Mouse (Mus musculus) stomach, embryonic 15.5 days (tissue): ENCODE data around the gene Taok3. TPM values are rescaled to one million over a fixed set of nuclear protein-coding genes. Genes with fewer than 3 reads are reported as not detected.

Experiments
- ATAC-seq: fragments of 200-750 bp; cut with Nextera tagmentation; 2 replicates; pipeline ENCODE4 v1.8.0; 2017; ENCODE audit warnings: low read depth, moderate number of reproducible peaks, moderate TSS enrichment; ENCODE audit not compliant: insufficient read depth, low FRiP score
- H3K27ac ChIP-seq: fragments of 300-500 bp; sonication (generic); 2 replicates; pipeline ENCODE4 v1.5.1; 2015; ENCODE audit warnings: mild to moderate bottlenecking, inconsistent platforms
- H3K27me3 ChIP-seq: fragments of 300-500 bp; sonication (generic); replicated peaks from 2 replicates; pipeline ENCODE4 v1.6.1; 2015; ENCODE audit warnings: inconsistent platforms
- H3K36me3 ChIP-seq: fragments of 300-500 bp; sonication (generic); 2 replicates; pipeline ENCODE4 v1.6.1; 2015; ENCODE audit warnings: inconsistent platforms
- H3K4me1 ChIP-seq: fragments of 300-500 bp; sonication (generic); 2 replicates; pipeline ENCODE4 v1.6.1; 2015; ENCODE audit warnings: inconsistent platforms
- H3K4me2 ChIP-seq: fragments of 300-500 bp; sonication (generic); 2 replicates; pipeline ENCODE4 v1.6.1; 2015; ENCODE audit warnings: mild to moderate bottlenecking, inconsistent platforms
- H3K4me3 ChIP-seq: fragments of 300-500 bp; sonication (generic); replicated peaks from 2 replicates; pipeline ENCODE4 v1.5.1; 2015; ENCODE audit warnings: inconsistent platforms
- H3K9ac ChIP-seq: fragments of 300-500 bp; sonication (generic); 2 replicates; pipeline ENCODE4 v1.6.1; 2015; ENCODE audit warnings: inconsistent platforms
- H3K9me3 ChIP-seq: fragments of 300-500 bp; sonication (generic); 2 replicates; pipeline ENCODE4 v1.6.1; 2016; ENCODE audit warnings: inconsistent platforms
- WGBS: fragments of 180-500 bp; shearing (Covaris S2); methylation state at CpG from one replicate; pipeline ENCODE4 v1.1.7; 2015; 5-methylcytosine and 5-hydroxymethylcytosine counted together
- polyA plus RNA-seq: library from polyadenylated mRNA; unstranded; fragments of >200 nt; fragmentation: Nextera tagmentation; extraction: Ambion mirVana; gene quantifications from 2 replicates; pipeline ENCODE4 v1.2.1, GENCODE M21; 2015

Gene Taok3
- polyA plus RNA-seq, 1 experiment from 2014 or later: 36.9 TPM

DNA sequence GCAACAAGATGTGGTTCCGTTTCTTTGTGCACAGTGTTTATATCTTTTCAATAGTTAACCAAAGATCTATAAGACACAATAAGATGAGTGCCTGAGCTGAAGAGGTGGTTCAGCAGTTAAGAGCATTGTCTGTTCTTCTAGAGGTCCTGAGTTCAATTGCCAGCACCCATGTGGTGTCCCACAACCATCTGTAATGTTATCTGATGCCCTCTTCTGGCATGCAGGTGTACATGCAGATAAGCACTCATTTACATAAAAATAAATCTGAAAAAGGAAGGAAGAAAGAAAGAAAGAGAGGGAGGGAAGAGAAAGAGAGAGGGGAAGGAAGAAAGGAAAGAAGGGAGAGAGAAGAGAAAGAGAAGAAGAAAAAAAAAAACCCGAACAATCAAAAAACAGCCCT, 186.9 kb downstream of the Taok3 start:
- H3K9ac ChIP-seq: no peak overlapping the region
- no peak overlapping the region for H3K27ac ChIP-seq
- no peaks in the 10 kb centered on the region for H3K27me3 ChIP-seq
- no peaks in the 10 kb centered on the region for H3K36me3 ChIP-seq
- H3K9me3 ChIP-seq: no peaks in the 10 kb centered on the region
- 96% methylated on average over 2 of the region's 2 CpGs for WGBS
- no peak for ATAC-seq
- H3K4me1 ChIP-seq: no peaks in the 10 kb centered on the region
- no peak overlapping the region for H3K4me3 ChIP-seq
- no peak overlapping the region for H3K4me2 ChIP-seq

DNA sequence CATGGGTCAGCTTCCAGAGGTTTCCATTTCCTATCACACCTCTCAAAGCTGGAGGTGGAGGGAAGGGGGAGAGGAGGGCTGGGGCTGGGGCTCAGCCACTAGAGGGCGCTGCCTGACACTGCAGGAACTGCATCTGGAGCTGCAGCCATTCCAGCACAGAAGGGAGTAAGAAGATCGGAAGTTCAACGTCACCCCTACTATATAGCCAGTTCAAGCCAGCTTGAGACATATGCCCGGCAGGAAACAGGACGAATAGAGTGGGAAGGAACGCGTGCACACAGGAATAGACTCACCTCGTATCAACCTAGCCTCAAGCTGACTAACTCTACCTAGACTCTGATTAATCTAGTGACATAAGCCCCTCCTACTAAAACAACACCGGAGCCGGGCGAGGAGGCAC, 187.8 kb downstream of the Taok3 start:
- H3K36me3 ChIP-seq: no peaks in the 10 kb centered on the region
- H3K4me1 ChIP-seq: no peaks in the 10 kb centered on the region
- ATAC-seq: peak; percentile 19; the same call in 1 of the 2 replicates
- no peak overlapping the region for H3K9ac ChIP-seq
- 28% methylated on average over 11 of the region's 11 CpGs for WGBS
- H3K4me2 ChIP-seq: peak overlapping the region; percentile 23; the same call in 1 of the 2 replicates
- H3K27me3 ChIP-seq: no peaks in the 10 kb centered on the region
- no peak overlapping the region for H3K27ac ChIP-seq
- no peaks in the 10 kb centered on the region for H3K9me3 ChIP-seq
- H3K4me3 ChIP-seq: no peak overlapping the region

DNA sequence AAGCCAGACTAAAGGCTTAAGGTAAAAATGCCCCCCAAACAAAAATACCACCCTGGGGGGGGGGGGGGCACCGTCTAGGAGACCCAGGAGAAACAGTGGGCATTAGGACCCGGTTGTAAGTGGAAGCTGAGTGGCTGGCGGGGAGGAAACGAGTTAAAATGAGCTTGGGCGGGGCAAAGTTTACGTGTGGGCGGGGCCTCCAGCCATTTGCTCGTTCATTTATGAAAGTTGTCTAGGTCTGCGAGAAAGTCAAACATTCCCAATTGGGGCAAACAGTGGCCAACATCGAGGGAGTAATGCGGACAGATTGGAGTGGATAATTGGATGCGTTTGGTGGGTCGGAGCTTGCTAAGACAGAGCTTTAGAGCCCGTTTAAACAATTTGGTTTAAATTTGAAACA, 193.5 kb downstream of the Taok3 start:
- Histone ChIP-seq H3K27me3 (no peaks in the 10 kb centered on the region), H3K4me3 (peak overlapping the region; percentile 31), H3K4me1 (peaks cover 27% of the 10 kb centered on the region; the same call in 1 of the 2 replicates), H3K9me3 (no peaks in the 10 kb centered on the region), H3K27ac (peak overlapping the region; percentile 91), H3K4me2 (peak overlapping the region; percentile 46), H3K9ac (no peak overlapping the region), H3K36me3 (no peaks in the 10 kb centered on the region)
- WGBS: 12% methylated on average over 14 of the region's 14 CpGs
- no peak for ATAC-seq

DNA sequence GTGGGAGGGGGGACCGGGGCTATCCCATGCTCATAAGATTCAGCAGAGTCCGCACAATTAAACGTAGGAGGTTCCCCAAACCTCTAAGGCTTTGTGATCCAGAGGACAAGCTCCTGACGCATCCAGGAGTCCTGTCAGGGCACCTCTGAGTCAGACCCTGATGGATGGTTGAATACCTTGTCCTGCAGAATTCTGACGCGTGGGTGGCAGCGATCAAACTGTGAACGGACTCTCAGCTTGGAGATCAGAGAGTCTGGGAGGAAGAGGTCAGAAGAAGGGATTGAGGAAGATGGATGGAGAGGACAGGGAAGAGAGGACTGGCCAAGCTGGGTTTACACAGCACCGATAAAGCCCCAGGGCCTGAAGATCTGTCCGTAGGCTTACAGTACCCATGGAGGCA, 194.0 kb downstream of the Taok3 start:
- 20% methylated on average over 10 of the region's 10 CpGs for WGBS

DNA sequence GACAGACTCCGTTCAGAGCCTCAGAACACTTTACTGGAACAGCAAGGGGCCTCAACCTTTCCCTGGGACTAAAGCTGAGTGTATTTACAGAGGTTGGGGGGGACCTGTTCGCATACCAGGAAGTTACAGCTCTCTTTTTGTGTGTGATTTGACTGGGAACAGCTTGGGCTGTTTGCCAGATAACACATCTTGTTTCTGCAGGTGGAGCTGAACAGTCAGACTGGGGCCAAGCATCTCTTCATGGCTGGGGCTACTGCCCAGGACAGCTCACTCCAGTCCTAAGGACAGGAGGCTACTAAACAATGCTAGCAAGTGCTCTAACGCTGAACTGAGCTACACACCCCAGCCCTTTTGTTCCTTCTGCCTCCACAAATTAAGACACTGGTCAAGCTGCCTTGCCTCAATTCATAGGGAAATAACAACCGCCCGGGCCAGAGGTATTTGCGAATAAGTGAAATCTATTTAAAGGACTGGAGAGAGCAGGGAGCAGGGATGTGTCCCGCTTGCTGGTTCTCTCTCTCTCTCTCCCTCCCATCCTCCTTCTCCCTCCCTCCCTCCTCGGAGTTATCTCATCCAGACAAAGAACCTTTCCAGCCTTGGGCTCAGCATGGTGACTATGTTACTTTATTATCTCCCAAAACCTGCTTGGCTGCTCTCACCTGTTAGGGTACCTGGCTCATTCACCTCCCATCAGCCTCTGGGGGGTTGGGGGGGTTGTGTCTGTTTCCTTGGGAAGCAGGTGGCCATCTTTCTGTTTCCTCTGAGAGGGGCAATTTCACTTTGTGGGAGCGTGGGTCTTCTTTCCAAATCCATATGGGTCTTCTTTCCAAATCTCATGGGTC, 194.9 kb downstream of the Taok3 start:
- Histone ChIP-seq H3K27ac (peak overlapping the region; percentile 91), H3K9me3 (no peaks in the 10 kb centered on the region), H3K36me3 (no peaks in the 10 kb centered on the region), H3K4me1 (peaks cover 27% of the 10 kb centered on the region; the same call in 1 of the 2 replicates), H3K27me3 (no peaks in the 10 kb centered on the region), H3K9ac (no peak overlapping the region), H3K4me3 (no peak overlapping the region), H3K4me2 (peak overlapping the region; percentile 46)
- 17% methylated on average over 9 of the region's 9 CpGs for WGBS
- ATAC-seq: peak; percentile 69

More for the DNA sequence above, 194.0 kb downstream of the Taok3 start:
- H3K4me1 ChIP-seq: peaks cover 27% of the 10 kb centered on the region; the same call in 1 of the 2 replicates
- H3K27ac ChIP-seq: peak overlapping the region; percentile 91
- no peaks in the 10 kb centered on the region for H3K27me3 ChIP-seq
- no peaks in the 10 kb centered on the region for H3K36me3 ChIP-seq
- no peaks in the 10 kb centered on the region for H3K9me3 ChIP-seq
- H3K4me2 ChIP-seq: peak overlapping the region; percentile 46
- H3K9ac ChIP-seq: no peak overlapping the region
- H3K4me3 ChIP-seq: peak overlapping the region; percentile 31
- ATAC-seq: no peak

DNA sequence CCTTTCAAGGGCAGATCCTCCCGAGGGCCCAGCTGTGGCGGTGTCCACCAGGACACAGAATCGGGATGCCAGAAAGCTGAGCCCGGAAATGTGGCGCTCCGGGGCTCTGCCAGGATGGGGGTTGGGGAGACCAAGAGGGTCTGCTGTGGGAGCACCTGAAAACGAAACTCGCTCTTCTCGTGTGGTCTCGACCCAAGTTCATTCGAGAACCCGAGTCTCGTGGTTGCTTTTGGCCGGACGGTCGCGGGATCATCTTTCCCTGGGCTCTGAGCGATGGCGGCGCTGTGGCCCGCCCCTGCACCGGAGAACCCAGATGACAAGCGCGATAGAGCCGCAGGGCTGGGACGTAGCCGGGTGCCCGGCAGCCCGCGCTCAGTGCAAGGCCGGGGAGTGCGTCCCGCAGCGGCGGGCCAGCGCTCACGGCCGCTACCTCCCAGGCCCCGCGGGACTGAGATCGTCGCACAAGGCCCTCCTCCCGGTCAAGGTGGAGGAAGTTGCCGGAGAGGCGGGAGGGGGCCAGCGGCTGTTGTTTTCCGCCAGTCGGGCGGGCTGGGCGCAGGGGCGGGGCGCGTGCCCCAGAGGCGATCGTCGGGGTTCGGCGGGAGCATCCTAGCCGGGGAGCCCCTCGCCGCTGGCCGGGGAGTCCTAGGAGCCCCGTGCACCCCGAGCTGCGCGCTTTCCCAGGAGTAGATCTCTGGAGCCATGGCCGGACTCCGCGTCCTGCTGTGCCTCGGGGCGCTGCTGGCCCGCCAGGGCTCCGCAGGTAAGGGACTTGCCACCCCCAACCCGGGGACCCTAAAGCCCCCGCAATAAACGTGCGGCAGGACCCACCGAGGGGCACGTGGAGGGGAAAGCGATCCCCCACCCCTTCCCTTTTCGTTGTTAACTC, 199.1 kb downstream of the Taok3 start, which contains the start of gene Vsig10:
TSS of gene Vsig10 (plus strand) at position 343 of the 889 bp plus-strand sequence.
- H3K27me3 ChIP-seq: no peaks in the 10 kb centered on the region
- no peaks in the 10 kb centered on the region for H3K9me3 ChIP-seq
- H3K27ac ChIP-seq: peak within 1 kb of the TSS; percentile 81
- no peaks in the 10 kb centered on the region for H3K36me3 ChIP-seq
- H3K9ac ChIP-seq: peak within 1 kb of the TSS; percentile 67
- H3K4me2 ChIP-seq: peak within 1 kb of the TSS; percentile 91
- H3K4me3 ChIP-seq: peak within 1 kb of the TSS; percentile 84
- WGBS: under 1% methylated on average over 80 of the region's 81 CpGs
- ATAC-seq: peak; percentile 75
- peaks cover 20% of the 10 kb centered on the region; the same call in 1 of the 2 replicates for H3K4me1 ChIP-seq

DNA sequence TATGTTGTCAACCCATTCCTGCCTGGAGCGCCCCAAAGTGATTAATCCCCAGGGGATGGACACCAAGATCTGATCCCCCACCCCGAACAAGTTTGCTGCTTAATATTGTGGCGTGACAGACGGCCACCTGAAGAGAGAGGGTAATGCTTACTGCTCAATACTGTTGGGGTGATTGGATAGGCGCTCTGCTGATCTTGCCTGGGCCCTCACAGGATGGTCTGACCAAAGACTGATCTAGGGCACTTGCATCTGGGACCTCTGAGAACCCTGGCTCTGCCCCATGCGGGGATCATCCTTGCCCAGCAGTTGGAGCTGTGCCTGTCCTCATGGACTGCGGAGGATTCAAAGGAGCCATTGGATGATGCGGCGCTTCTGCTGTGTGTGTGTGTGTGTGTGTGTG, 203.8 kb downstream of the Taok3 start:
- Histone ChIP-seq H3K4me2 (no peak overlapping the region), H3K27me3 (no peaks in the 10 kb centered on the region), H3K4me1 (no peaks in the 10 kb centered on the region), H3K4me3 (no peak overlapping the region), H3K27ac (no peak overlapping the region), H3K9ac (no peak overlapping the region), H3K36me3 (no peaks in the 10 kb centered on the region), H3K9me3 (no peaks in the 10 kb centered on the region)
- no peak for ATAC-seq
- 79% methylated on average over 9 of the region's 9 CpGs for WGBS

Other genes with a start within 250 kb of the Taok3 start
- gene Suds3, start 4.0 kb upstream of the Taok3 start, polyA plus RNA-seq: 74.5 and 79.0 TPM in 2 replicates
- gene Pebp1, start 167.5 kb downstream of the Taok3 start, polyA plus RNA-seq: 644 and 729 TPM in 2 replicates
- 19.9 and 20.1 TPM in 2 replicates for gene Vsig10, start 199.0 kb downstream of the Taok3 start, polyA plus RNA-seq
- gene Wsb2, start 237.2 kb downstream of the Taok3 start, polyA plus RNA-seq: 73.9 and 78.0 TPM in 2 replicates